Mouse (Mus musculus) kidney, embryonic 16.5 days (tissue): ENCODE measurements at regions not wholly inside any gene's neighbourhood (a gene's known extent, or its start where the extent isn't known, plus 50 kb on each side); places are given as distances from the start of the nearest gene placed in this dataset.
A peak's percentile ranks its signal among the peaks of the same experiment; 100 is the strongest.

Source experiments
- ATAC-seq: fragments of 200-750 bp; cut with Nextera tagmentation; 2 replicates; pipeline ENCODE4 v1.8.0; 2017; ENCODE audit warnings: moderate TSS enrichment; ENCODE audit not compliant: low FRiP score, low TSS enrichment
- H3K27ac ChIP-seq: fragments of 300-500 bp; sonication (generic); 2 replicates; pipeline ENCODE4 v1.5.1; 2014; ENCODE audit warnings: low read length
- H3K27me3 ChIP-seq: fragments of 300-500 bp; sonication (generic); 2 replicates; pipeline ENCODE4 v1.6.1; 2014; ENCODE audit warnings: low read length, control low read depth, mixed read lengths; ENCODE audit not compliant: insufficient read depth
- H3K36me3 ChIP-seq: fragments of 300-500 bp; sonication (generic); 2 replicates; pipeline ENCODE4 v1.6.1; 2014; ENCODE audit warnings: low read length, control low read depth, mixed read lengths; ENCODE audit not compliant: insufficient read depth
- H3K4me1 ChIP-seq: fragments of 300-500 bp; sonication (generic); 2 replicates; pipeline ENCODE4 v1.6.1; 2014; ENCODE audit warnings: low read length, control low read depth, mixed read lengths; ENCODE audit not compliant: insufficient read depth
- H3K4me2 ChIP-seq: fragments of 300-500 bp; sonication (generic); replicated peaks from 2 replicates; pipeline ENCODE4 v1.6.1; 2014; ENCODE audit warnings: low read depth, low read length
- H3K4me3 ChIP-seq: fragments of 300-500 bp; sonication (generic); 2 replicates; pipeline ENCODE4 v1.5.1; 2014; ENCODE audit warnings: mild to moderate bottlenecking, low read length
- H3K9ac ChIP-seq: fragments of 300-500 bp; sonication (generic); replicated peaks from 2 replicates; pipeline ENCODE4 v1.6.1; 2014; ENCODE audit warnings: low read length
- H3K9me3 ChIP-seq: fragments of 300-500 bp; sonication (generic); 2 replicates; pipeline ENCODE4 v1.6.1; 2016; ENCODE audit warnings: low read length, control low read depth
- WGBS: fragments of 180-500 bp; shearing (Covaris S2); extraction: QIAGEN DNeasy Blood & Tissue Kit; methylation state at CpG from one replicate; pipeline ENCODE4 v1.1.7; 2014; 5-methylcytosine and 5-hydroxymethylcytosine counted together

DNA sequence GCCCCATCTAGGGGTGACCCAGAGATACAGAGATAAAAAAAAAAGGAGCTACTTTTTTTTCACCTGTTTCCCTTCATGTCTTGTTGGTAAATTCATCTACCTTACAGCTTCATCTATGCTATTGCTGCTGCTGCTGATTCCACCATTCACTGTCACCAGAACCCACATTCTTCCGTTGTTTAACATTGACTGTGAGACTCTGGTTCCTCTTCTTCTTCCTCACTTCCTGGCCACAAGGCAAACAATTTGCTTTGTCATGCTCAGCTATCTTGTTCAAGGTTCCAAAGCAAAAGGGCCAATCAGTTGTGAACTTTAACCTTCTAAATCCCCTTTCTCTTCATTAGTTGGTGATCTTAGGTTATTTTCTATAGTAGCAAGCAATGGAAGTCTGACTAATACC is 335.8 kb upstream of the Galnt5 start:
- no peaks in the 10 kb centered on the region for H3K4me1 ChIP-seq
- no peak for ATAC-seq
- H3K4me3 ChIP-seq = no peak overlapping the region
- H3K27me3 ChIP-seq = no peaks in the 10 kb centered on the region
- H3K9ac ChIP-seq = no peak overlapping the region
- H3K27ac ChIP-seq = no peak overlapping the region
- 84% methylated on average over 1 of the region's 1 CpGs for WGBS
- no peaks in the 10 kb centered on the region for H3K9me3 ChIP-seq
- no peak overlapping the region for H3K4me2 ChIP-seq
- H3K36me3 ChIP-seq = no peaks in the 10 kb centered on the region

DNA sequence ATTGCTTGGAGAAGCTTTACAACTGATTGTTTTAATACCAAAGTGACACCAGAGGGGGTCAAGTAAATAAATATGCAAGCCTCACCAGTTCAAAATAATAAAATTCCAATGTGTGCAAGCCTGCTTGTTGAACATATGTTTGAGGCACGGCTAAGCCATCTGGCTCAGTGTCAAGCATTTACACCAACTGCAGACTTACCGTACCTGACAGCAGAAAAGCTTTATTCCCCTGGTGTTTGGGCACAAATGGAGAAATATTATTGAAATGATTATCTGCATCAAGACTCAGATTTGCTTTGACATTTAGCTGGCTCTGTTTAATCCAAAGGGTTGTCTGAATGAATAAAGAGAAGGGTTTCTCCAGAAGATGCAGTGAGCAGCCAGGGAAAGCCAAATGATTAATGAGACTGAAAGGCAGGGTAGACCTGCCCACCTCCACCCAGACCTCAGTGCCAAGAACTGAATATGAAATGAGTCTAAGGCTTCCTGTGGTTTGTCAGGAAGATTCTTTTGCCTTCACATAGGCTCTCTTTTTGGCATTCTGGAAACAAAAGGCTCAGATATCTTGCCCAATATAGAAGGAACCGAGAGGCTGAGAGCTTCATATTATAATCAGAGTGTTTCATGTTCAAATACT is 325.6 kb upstream of the Galnt5 start:
- Histone ChIP-seq H3K4me3 (no peak overlapping the region), H3K36me3 (no peaks in the 10 kb centered on the region), H3K9me3 (no peaks in the 10 kb centered on the region), H3K4me2 (no peak overlapping the region), H3K4me1 (no peaks in the 10 kb centered on the region), H3K27me3 (no peaks in the 10 kb centered on the region), H3K9ac (no peak overlapping the region), H3K27ac (no peak overlapping the region)
- ATAC-seq = no peak
- WGBS = 62% methylated on average over 3 of the region's 3 CpGs

DNA sequence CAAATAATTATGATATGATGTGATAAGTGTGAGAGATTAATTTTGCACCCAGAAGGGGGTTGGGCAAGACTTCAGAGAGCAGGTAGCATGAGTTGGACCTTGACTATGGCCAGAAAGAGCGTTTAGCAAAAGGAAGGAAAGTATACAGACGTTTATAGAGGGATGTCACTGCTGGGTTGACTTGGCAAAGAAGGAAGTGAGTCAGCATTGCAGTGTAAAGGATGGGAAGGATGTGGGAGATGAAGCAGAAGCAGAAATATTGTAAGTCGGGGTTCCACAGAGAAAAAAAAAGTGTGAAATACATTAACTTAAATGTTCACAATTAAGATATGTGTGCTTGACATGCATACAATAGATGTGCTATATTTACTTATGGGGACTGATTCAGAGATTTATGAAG is 307.8 kb upstream of the Galnt5 start:
- Histone ChIP-seq H3K9ac (no peak overlapping the region), H3K36me3 (no peaks in the 10 kb centered on the region), H3K27me3 (no peaks in the 10 kb centered on the region), H3K4me3 (no peak overlapping the region), H3K4me2 (no peak overlapping the region), H3K4me1 (no peaks in the 10 kb centered on the region), H3K9me3 (0 out of 2 replicates have a peak, but pooled peaks cover 2% of the 10 kb centered on the region), H3K27ac (no peak overlapping the region)
- WGBS = 69% methylated on average over 3 of the region's 3 CpGs
- ATAC-seq = no peak

DNA sequence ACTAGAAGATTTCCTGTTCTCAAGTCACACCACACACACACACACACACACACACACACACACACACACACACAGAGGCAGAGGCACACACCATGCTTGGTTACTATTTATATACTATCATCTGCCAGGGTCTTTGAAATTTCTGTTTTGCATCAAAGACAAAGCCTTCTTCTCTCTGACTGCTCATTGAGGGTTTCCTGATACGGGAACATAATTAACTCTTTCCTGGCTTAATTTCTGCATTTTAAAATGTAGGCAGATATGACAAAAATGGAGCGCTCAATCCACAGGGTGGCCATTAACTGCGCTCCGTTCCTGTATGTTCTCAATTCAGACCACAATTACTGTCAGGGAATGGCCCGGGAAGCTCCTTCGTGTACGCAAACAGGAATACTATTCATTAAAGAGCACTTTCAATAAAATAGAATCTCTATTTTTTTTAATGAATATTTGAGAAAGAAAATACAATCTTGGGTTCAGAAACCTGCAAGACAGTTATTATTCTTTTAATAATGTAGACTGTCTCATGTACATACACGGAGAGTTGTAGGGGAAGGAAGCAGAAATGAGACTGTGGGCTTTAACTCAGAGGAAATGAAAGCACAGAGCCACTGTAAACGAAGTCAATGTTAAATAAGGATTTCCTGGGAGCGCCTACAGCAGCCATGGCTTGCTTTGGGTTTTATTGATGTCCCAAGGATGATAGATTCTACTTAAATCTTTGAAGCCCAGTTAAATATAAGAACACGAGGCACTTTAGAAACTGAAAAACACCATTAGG is 300.5 kb upstream of the Galnt5 start:
- H3K27ac ChIP-seq = no peak overlapping the region
- no peak overlapping the region for H3K4me3 ChIP-seq
- H3K36me3 ChIP-seq = no peaks in the 10 kb centered on the region
- peaks cover 4% of the 10 kb centered on the region; the same call in 1 of the 2 replicates for H3K27me3 ChIP-seq
- no peak overlapping the region for H3K9ac ChIP-seq
- 67% methylated on average over 11 of the region's 11 CpGs for WGBS
- no peak for ATAC-seq
- H3K9me3 ChIP-seq = no peaks in the 10 kb centered on the region
- no peaks in the 10 kb centered on the region for H3K4me1 ChIP-seq
- no peak overlapping the region for H3K4me2 ChIP-seq

DNA sequence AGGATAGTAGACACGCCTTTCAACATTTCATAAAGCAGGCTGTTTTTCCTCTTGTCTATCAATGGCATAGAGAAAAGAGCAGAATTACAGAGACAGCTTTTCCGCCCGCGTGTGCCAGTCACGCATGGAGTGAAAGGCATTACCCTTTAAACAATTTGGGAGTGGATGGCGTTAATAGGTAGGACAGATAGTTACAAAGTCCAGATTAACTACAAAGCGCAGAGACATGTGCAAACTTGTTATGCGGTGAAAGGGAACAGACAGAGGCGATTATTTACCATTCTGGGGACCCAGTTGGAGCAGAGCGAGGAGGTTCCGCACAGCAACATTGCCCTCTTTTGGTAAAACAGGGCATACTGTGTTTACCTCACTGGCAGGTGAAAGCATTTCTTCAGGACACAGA is 299.0 kb upstream of the Galnt5 start:
- H3K9me3 ChIP-seq = no peaks in the 10 kb centered on the region
- H3K36me3 ChIP-seq = no peaks in the 10 kb centered on the region
- H3K4me1 ChIP-seq = no peaks in the 10 kb centered on the region
- 12% methylated on average over 11 of the region's 11 CpGs for WGBS
- peaks cover 4% of the 10 kb centered on the region; the same call in 1 of the 2 replicates for H3K27me3 ChIP-seq
- peak overlapping the region; percentile 53 for H3K4me2 ChIP-seq
- no peak overlapping the region for H3K9ac ChIP-seq
- no peak overlapping the region for H3K27ac ChIP-seq
- peak overlapping the region; percentile 37 for H3K4me3 ChIP-seq
- peak; percentile 79; the same call in 1 of the 2 replicates for ATAC-seq

DNA sequence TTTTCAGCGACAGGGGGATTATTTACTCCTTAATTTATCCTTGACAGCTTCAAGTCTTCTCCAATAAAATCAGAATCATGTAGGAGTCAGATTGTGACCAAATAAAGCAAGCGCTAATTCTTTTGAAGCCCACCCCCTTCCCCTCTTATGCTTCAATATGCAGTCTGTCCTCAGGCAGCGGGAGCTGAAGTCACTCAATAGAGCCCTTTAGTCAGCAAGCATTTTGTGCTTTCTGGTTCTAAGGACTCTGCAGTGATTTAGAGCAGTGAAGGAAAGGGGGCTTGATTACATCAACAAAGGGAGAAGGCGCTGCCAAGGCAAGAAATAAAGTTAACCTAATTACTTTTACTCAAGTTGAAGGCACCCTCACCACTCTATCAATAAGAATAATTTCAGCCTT is 298.5 kb upstream of the Galnt5 start:
- H3K27me3 ChIP-seq = peaks cover 4% of the 10 kb centered on the region; the same call in 1 of the 2 replicates
- H3K9ac ChIP-seq = no peak overlapping the region
- ATAC-seq = no peak; the same call in 1 of the 2 replicates
- H3K4me3 ChIP-seq = peak overlapping the region; percentile 37
- no peak overlapping the region for H3K27ac ChIP-seq
- 29% methylated on average over 4 of the region's 4 CpGs for WGBS
- no peaks in the 10 kb centered on the region for H3K4me1 ChIP-seq
- H3K4me2 ChIP-seq = peak overlapping the region; percentile 53
- H3K36me3 ChIP-seq = no peaks in the 10 kb centered on the region
- H3K9me3 ChIP-seq = no peaks in the 10 kb centered on the region

DNA sequence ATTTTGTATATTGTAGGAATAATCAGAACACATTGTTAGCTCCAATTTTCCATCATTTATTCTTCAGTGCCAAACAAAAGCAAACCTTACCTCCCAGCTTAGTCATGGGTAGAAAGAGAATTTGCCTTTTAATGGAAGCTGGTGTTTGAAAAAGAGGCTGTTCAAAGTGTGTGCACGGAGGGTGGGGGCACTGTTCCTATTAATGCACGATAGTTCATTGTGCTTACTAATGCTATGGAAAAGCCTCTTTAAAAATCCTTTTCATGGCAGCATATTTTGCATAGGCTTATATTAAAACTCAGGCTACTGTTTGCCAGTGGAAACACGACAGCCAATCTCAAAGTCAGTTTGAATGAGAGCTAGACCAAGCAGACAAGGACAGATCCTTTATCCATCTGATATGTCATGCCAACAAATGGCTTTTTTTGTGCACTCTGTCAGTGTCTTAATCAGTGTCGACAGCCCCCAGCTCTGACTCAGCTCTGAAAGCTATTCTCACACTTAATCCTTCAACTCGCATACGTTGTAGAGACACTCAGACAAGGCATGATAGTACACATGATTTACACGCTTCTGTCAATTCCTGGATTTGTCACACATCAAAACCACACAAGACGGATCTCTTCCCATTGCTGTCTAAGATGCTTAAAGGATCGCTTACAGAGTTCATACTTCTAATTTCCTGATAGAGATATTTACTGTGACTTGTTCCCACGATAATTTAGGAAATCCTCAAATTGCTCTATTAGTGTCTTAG is 280.8 kb upstream of the Galnt5 start:
- WGBS = 79% methylated on average over 10 of the region's 10 CpGs
- H3K4me3 ChIP-seq = no peak overlapping the region
- H3K4me1 ChIP-seq = no peaks in the 10 kb centered on the region
- H3K27ac ChIP-seq = no peak overlapping the region
- H3K9me3 ChIP-seq = no peaks in the 10 kb centered on the region
- H3K27me3 ChIP-seq = no peaks in the 10 kb centered on the region
- H3K9ac ChIP-seq = no peak overlapping the region
- H3K4me2 ChIP-seq = no peak overlapping the region
- H3K36me3 ChIP-seq = no peaks in the 10 kb centered on the region
- ATAC-seq = no peak
